Mouse (Mus musculus) T-helper 2 cell (primary cell): ENCODE results near the gene Pccb.

Source experiments
- in situ Hi-C: fragments of 300-600 bp; cut with MboI, MseI; formaldehyde crosslinking; loops from one replicate; pipeline ENCODE4 v1.15.1; 2025; ENCODE audit warnings: high pct_unique_total_duplicates

Gene Pccb

GRCm38 (mm10) chr9:101045710-101046338 lies 11.1 kb upstream of the Pccb start:
- in situ Hi-C loops = no loop called here

GRCm38 (mm10) chr9:101042249-101042648 lies 7.6 kb upstream of the Pccb start:
- in situ Hi-C loops = no loop called here

- in situ Hi-C loops = no loop called here
Measured at GRCm38 (mm10) chr9:101041508-101041907, 6.8 kb upstream of the Pccb start.

- in situ Hi-C loops = loop anchor here (10.0 kb wide), 1 partner anchor 494 kb away; the partner anchor contains the start of gene Nck1
Measured at GRCm38 (mm10) chr9:101038634-101039033, 3.9 kb upstream of the Pccb start.

- in situ Hi-C loops = loop anchor here (10.0 kb wide), 1 partner anchor 493 kb away; the partner anchor contains the start of gene Nck1
Measured at GRCm38 (mm10) chr9:101037396-101037795, 2.7 kb upstream of the Pccb start.

- in situ Hi-C loops = loop anchor here (10.0 kb wide), 1 partner anchor 492 kb away; the partner anchor contains the start of gene Nck1
Measured at GRCm38 (mm10) chr9:101036876-101037275, 2.2 kb upstream of the Pccb start.

GRCm38 (mm10) chr9:101035836-101036596 lies 1.3 kb upstream of the Pccb start:
- in situ Hi-C loops = loop anchor here (10.0 kb wide), 1 partner anchor 491 kb away; the partner anchor contains the start of gene Nck1

GRCm38 (mm10) chr9:101033761-101034447 lies 794 bp downstream of the Pccb start:
- in situ Hi-C loops = loop anchor here (10.0 kb wide), 1 partner anchor 489 kb away; the partner anchor contains the start of gene Nck1

GRCm38 (mm10) chr9:101018768-101019167 lies 15.9 kb downstream of the Pccb start:
- in situ Hi-C loops = no loop called here

- in situ Hi-C loops = no loop called here
Measured at GRCm38 (mm10) chr9:101017734-101018516, 16.8 kb downstream of the Pccb start.

- in situ Hi-C loops = no loop called here
Measured at GRCm38 (mm10) chr9:101015324-101015723, 19.4 kb downstream of the Pccb start.

GRCm38 (mm10) chr9:101012433-101012832 lies 22.3 kb downstream of the Pccb start:
- in situ Hi-C loops = no loop called here

- in situ Hi-C loops = loop anchor here (5.0 to 10.0 kb wide), 2 partner anchors 151 to 1131 kb away; partner anchors contain the start of gene Sox14
Measured at GRCm38 (mm10) chr9:101005866-101006265, 28.8 kb downstream of the Pccb start.

- in situ Hi-C loops = loop anchor here (10.0 kb wide), 1 partner anchor 1129 kb away; the partner anchor contains the start of gene Sox14
Measured at GRCm38 (mm10) chr9:101003302-101003701, 31.4 kb downstream of the Pccb start.

- in situ Hi-C loops = loop anchor here (10.0 kb wide), 1 partner anchor 1128 kb away; the partner anchor contains the start of gene Sox14
Measured at GRCm38 (mm10) chr9:101002841-101003240, 31.9 kb downstream of the Pccb start.

GRCm38 (mm10) chr9:101002053-101002452 lies 32.6 kb downstream of the Pccb start:
- in situ Hi-C loops = loop anchor here (10.0 kb wide), 1 partner anchor 1127 kb away; the partner anchor contains the start of gene Sox14

- in situ Hi-C loops = no loop called here
Measured at GRCm38 (mm10) chr9:100997138-100997537, 37.6 kb downstream of the Pccb start.

- in situ Hi-C loops = no loop called here
Measured at GRCm38 (mm10) chr9:100993937-100994336, 40.8 kb downstream of the Pccb start.

GRCm38 (mm10) chr9:100992191-100992590 lies 42.5 kb downstream of the Pccb start:
- in situ Hi-C loops = no loop called here

GRCm38 (mm10) chr9:100991321-100991720 lies 43.4 kb downstream of the Pccb start:
- in situ Hi-C loops = no loop called here

GRCm38 (mm10) chr9:100990609-100991008 lies 44.1 kb downstream of the Pccb start:
- in situ Hi-C loops = no loop called here
